Mouse (Mus musculus) heart, adult 10 weeks (tissue): ENCODE measurements around the gene Gm21488. TPM values are rescaled to one million over a fixed set of nuclear protein-coding genes. Genes with fewer than 3 reads are reported as not detected.

Experiments
- polyA plus RNA-seq: library from polyadenylated mRNA; stranded (reverse); fragments of 350-450 nt; fragmentation: Illumina TruSeq; extraction: RNeasy Lipid Tissue Mini Kit (QIAGEN cat#74804); gene quantifications from one replicate; pipeline ENCODE4 v1.2.3, GENCODE M21; 2014; ENCODE audit warnings: low read depth, low replicate concordance

Gene Gm21488
- not detected for polyA plus RNA-seq

GRCm38 (mm10) chrY:27521820-27522219, at the start of gene Gm21488:
Gene Gm21488, minus strand, starts transcription at chrY:27521920.

